Mouse (Mus musculus): ENCODE data around the gene Aoah.

Gene Aoah

GRCm38 (mm10) chr13:20793901-20794300, at the start of gene Aoah:
Gene Aoah (plus strand): TSS chr13:20794113.
- DNase-seq (ENCODE audit: low spot score): no peak

DNA sequence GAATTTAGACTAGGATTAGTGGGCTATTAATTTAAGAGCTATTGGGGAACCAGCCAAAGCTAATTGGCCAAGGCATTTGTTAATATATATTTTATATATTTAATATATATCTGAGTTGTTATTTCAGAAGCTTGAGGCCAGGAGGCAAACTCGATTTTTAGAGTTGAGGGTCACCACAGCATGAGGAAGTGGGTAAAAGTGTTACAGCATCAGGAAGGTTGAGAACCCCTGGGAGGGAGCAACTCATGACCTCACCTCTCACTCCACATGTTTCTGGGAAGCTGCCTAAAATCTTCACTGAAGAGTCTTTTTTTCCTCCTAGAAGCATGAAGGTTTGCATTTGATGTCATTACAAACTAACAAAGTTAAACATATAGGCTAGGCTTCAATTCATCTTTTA, 39.1 kb upstream of the Aoah start:
- no peak for DNase-seq (ENCODE audit: low spot score)

DNA sequence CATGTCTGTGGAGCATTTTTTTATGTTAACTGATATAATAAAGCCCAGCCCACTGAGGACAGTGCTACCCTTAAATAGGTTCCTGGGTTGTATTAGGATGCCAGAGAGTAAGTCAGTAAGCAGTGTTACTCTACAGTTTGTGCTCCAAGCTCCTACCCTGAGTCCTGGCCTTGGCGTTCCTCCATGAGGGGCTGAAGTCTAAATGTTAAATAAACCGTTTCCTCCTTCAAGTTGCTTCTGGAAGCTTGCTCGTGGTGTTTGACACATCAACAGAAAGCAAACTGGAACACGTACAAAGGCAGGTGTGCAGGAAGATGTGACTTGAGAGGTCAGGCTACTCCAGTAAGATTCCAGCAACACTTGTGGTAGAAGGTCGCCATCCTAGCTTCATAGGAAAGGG, 10.3 kb upstream of the Aoah start:
- no peak for DNase-seq (ENCODE audit: low spot score)

- DNase-seq (ENCODE audit: low spot score): no peak
These were observed 9.9 kb upstream of the Aoah start for GRCm38 (mm10) chr13:20784060-20784459.

DNA sequence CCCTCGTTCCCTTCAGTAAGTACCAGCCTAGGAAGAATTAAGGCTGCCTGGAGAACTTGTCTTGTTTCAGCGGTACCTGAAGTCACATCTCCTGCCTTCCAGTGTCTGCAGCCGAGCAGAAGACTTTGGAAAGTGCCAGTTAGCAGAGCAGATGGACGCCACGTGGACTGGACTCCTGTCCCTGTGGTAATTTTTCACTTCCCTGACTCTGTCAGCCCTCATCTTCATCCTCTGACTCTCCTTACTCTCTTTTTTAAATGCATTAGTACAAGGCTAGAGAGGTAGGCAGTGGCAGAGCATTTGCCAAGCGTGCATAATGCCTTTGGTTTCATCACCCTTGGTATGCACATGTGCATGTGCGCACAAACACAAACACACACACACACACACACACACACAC, 8.0 kb upstream of the Aoah start:
- DNase-seq (ENCODE audit: low spot score): no peak

- no peak for DNase-seq (ENCODE audit: low spot score)
These were observed 7.1 kb upstream of the Aoah start for GRCm38 (mm10) chr13:20786825-20787245.

DNA sequence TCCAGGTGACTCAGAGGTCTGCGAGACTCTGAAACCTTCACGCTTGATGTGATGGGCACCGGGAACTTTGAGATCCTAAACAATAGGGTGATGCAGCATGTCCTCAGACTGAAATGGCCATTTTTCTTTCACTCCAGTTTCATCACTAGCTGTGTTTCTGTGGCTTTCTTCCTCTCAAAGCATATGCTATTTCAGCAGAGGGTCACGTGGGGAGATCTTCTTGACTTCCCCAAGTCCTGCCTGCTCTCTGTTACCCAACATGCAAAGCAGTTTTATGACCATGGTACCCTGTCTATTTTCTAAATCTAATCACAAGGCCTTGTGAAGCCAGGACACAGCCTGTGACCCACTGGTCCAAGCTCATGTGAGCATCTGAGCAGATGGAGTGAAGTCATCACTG, 6.0 kb upstream of the Aoah start:
- no peak for DNase-seq (ENCODE audit: low spot score)

GRCm38 (mm10) chr13:20796651-20797050, 2.7 kb downstream of the Aoah start:
- no peak for DNase-seq (ENCODE audit: low spot score)

DNA sequence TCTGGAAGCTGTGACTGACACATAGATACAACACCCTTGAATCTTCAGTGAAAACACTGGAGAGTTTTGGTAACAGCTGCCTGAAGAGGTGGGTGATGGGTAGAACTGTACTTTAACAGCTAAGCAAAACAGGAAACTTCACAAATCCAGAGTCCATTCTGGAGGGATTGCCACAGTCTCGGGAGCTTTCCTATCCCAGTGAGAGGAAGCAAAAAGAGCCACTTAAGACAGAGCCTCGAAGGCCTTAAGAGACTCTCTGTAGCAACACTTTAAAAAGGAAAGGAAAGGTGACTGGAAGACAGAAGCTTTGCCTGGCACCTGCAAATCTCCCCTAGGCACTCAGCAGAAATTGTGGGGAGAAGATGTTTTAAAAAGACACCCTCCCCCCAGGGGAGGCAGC, 4.6 kb downstream of the Aoah start:
- no peak for DNase-seq (ENCODE audit: low spot score)

DNA sequence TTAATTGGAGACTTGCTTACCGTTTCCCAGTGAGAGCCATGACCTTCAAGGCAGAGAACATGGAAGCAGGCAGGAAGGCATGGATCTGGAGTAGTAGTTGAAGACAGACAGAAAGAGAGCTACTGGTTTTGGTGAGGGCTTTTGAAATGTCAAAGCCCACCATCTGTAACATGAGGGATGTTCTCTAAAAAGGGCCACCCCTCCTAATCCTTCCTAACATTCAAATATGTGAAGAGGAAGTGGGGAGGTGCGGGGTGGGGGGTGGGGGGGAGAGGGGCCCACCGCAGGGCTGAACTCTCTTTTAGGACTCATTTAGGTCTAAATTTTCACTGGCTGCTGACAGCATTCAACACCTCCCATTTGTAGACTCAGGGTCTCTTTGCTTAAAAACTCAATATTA, 5.9 kb downstream of the Aoah start:
- no peak for DNase-seq (ENCODE audit: low spot score)

DNA sequence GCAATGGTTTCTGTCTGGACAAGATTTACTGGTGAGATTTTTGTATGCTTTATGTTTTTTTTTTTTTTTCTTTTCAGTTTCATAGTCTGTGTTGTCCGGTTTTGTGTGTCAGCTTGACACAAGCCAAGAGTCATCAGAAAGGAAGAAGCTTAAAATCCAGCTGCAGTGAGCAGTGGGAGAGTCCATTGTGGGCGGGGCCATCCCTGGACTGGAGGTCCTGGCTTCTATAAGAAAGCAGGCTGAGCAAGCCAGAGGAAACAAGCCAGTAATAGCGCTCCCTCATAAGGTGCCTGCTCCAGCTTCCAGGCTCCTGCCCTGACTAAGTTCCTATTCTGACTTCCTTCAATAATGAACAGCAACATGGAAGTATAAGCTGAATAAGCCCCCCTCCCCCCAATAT, 6.7 kb downstream of the Aoah start:
- no peak for DNase-seq (ENCODE audit: low spot score)

GRCm38 (mm10) chr13:20811782-20812406, 18.0 kb downstream of the Aoah start:
- DNase-seq (ENCODE audit: low spot score): no peak

DNA sequence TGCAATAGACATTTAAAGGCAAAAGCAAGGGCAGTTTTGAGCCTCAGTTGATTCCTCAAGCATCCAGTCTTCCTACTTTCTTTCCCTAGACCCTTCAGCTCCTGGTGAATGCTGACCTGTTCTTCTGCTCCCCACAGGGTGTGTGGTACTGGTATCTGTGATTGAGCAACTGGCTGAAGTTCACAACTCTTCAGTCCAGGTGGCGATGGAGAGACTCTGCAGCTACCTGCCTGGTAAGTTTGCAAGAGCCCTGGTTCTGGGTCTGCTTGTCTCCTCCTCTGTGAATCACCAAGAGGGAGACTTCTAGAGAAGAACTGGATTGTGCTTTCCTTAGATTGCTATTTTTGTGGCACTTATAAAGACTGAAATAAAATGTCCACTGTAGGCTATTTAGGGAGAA, 22.5 kb downstream of the Aoah start:
- DNase-seq (ENCODE audit: low spot score): no peak

- no peak for DNase-seq (ENCODE audit: low spot score)
These were observed 26.9 kb downstream of the Aoah start for GRCm38 (mm10) chr13:20820712-20821328.

DNA sequence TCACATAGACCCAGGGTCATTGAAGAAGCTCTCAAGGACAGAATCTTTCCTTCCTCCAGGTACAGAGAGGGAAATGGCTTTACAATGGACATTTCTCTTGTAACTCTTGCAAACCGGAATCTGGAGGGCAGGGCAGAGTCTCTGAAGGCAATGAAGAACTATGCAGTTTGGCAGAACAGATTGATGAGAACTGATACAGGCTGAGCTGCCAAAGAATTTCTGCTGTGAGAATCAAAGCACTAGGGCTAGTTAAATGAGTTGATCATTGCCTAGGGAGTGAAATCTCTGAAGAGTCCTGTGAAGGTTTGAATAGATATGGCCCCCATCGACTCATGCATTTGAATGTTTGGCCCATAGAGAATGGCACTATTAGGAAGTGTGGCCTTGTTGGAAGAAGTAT, 34.8 kb downstream of the Aoah start:
- no peak for DNase-seq (ENCODE audit: low spot score)

DNA sequence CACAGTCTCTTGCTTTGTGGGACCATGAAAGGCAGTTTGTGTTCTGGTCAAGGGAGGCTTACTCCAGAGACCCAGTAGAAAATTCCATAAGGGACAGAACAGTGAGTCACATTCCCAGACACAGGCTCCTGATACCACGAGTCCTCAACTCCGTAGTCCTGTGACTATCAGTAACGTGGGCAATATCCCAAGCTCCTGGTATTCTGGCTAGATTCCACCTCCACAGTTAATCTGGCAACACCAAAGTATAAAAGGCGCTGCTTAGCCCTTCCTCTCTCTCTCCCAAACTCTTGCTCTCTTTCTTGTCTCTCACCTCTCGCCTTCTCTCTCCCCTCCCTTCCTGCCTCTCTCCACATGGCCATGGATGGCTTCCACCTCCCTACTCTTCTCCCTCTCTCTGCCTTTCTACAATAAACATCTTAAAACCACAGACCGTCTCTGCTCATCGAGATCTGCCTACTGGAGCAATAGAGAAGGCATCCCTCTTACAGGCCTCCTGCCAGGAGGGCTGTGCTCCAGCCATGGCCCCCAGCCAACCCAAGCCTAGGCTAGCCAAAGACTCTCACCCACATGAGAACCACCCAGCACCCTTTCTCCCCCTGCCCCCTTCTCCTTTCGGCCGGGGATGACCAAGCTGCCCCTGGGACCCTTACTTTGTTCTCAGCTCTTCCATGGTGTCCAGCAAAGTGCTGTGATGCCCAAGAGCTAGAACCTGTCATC, 35.4 kb downstream of the Aoah start:
- DNase-seq (ENCODE audit: low spot score): no peak

DNA sequence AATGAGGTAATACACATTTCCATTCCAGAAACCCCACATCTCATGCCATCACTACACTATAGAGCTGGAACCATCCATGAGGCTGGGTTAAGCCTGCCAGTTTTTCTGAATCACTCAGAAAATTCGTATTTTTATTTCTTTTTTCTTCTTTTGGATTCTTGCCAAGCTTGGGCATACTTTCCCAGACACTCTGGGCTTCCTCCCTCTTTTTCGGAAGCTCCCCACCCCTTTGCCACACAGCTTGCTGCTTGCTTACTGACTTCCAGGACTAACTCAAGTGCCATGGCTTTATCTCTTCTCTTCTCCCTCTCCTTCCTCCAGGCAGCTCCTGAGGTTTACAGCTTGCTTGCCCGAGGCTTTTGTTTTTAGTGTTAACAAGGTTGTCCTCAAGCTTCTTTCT, 62.0 kb downstream of the Aoah start:
- DNase-seq (ENCODE audit: low spot score): no peak

DNA sequence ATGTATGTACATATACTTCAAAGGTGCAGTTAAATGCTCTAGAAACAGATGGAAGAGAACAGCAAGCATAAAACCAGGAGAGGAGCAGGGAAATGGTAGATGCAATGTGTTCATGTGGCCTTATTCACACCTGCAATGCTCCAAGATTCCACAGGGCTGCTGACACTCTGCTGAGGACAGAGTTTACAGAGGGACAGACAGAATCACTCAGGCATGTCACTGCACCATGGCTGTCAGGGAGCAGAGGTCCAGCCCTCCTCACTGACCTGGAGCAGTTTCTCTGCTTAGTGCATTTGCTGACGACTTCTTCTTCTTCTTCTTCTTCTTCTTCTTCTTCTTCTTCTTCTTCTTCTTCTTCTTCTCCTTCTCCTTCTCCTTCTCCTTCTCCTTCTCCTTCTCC, 105.5 kb downstream of the Aoah start:
- DNase-seq (ENCODE audit: low spot score): no peak

- DNase-seq (ENCODE audit: low spot score): no peak
These were observed 106.6 kb downstream of the Aoah start for GRCm38 (mm10) chr13:20900396-20900971.

DNA sequence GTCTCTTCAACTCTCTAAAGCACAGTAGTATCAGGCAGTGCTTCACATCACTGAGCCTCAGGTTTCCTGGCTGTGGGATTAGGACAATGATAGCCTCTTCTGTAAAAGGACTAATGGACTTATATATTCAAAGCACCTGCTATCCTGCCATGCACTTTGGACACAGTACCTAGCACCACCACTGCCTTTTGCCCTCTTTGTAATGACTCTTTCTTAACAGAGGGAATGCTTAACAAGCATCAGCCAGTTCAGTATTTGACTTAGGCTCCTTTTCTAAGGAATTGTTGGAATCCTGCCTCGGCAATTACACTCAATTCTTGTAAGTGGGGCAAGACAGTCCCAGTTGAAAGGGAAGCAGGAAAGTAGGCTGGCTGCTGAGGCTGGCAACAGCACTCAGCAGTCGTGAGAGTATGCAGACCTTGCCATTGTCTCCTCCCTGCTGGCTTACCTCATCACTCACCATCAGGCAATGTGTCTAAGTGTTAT, 107.1 kb downstream of the Aoah start:
- DNase-seq (ENCODE audit: low spot score): no peak

- no peak for DNase-seq (ENCODE audit: low spot score)
These were observed 107.8 kb downstream of the Aoah start for GRCm38 (mm10) chr13:20901634-20902135.

DNA sequence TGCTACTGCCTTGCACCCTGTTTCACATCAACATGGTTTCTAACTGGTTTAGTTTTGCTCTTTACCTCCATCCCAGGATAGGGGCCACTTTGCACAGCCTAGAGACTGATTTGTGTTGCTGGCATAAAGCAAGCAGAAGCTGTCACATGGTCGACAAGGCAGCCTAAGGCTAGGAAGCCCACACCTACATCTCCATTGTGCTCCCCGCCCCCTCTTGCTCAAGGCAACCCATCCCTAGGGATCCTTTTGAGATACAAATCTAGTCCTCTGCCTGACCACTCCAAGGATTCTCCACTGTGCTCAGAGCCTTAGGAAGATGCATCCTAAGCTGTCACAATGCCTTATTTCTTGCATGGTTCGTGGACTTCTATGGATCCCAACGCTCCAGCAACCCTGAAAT, 110.2 kb downstream of the Aoah start:
- no peak for DNase-seq (ENCODE audit: low spot score)

DNA sequence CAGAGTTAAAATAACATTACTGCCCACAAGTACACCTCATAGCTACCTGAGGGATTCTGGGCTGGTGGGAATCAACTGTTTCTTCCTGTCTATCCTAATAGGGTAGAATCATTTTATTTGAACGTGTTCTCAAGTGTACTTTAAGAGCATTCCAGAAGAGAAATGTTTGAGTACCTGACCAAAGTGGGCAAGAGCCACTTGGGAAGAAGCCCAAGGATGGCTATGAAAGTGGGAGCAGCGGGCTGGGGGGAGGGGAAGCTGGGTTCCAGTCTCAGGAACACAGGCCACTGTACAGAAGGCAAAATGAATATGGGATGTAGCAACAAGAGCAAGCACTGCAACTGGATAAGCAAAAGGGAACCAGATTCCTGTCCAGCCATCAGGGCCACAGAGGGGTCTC, 111.3 kb downstream of the Aoah start:
- no peak for DNase-seq (ENCODE audit: low spot score)

All from urinary bladder, postnatal 25 days (tissue).